Mouse (Mus musculus) intestine, postnatal 0 days (tissue): ENCODE measurements around the gene P2ry6. TPM values are rescaled to one million over a fixed set of nuclear protein-coding genes. Genes with fewer than 3 reads are reported as not detected.
A peak's percentile ranks its signal among the peaks of the same experiment; 100 is the strongest.

ENCODE experiments used
- ATAC-seq: fragments of 200-750 bp; cut with Nextera tagmentation; 2 replicates; pipeline ENCODE4 v1.8.0; 2017; ENCODE audit warnings: mild to moderate bottlenecking, moderate TSS enrichment, moderate library complexity
- H3K27ac ChIP-seq: fragments of 300-500 bp; sonication (generic); 2 replicates; pipeline ENCODE4 v1.5.1; 2014; ENCODE audit warnings: mild to moderate bottlenecking, low read depth, low read length, moderate library complexity
- H3K27me3 ChIP-seq: fragments of 300-500 bp; sonication (generic); replicated peaks from 2 replicates; pipeline ENCODE4 v1.6.1; 2014; ENCODE audit warnings: low read length, mixed read lengths; ENCODE audit not compliant: control insufficient read depth, insufficient read depth
- H3K36me3 ChIP-seq: fragments of 300-500 bp; sonication (generic); 2 replicates; pipeline ENCODE4 v1.6.1; 2014; ENCODE audit warnings: mild to moderate bottlenecking, moderate library complexity; ENCODE audit not compliant: control insufficient read depth, insufficient read depth
- H3K4me1 ChIP-seq: fragments of 300-500 bp; sonication (generic); replicated peaks from 2 replicates; pipeline ENCODE4 v1.6.1; 2014; ENCODE audit warnings: antibody characterized with exemption, low read length, mixed read lengths; ENCODE audit not compliant: control insufficient read depth, insufficient read depth
- H3K4me2 ChIP-seq: fragments of 300-500 bp; sonication (generic); replicated peaks from 2 replicates; pipeline ENCODE4 v1.6.1; 2014; ENCODE audit warnings: low read depth, mild to moderate bottlenecking, moderate library complexity
- H3K4me3 ChIP-seq: fragments of 300-500 bp; sonication (generic); 2 replicates; pipeline ENCODE4 v1.5.1; 2014; ENCODE audit warnings: low read depth, low read length
- H3K9ac ChIP-seq: fragments of 300-500 bp; sonication (generic); 2 replicates; pipeline ENCODE4 v1.6.1; 2014; ENCODE audit warnings: mild to moderate bottlenecking, low read depth, low read length
- H3K9me3 ChIP-seq: fragments of 300-500 bp; sonication (generic); 2 replicates; pipeline ENCODE4 v1.6.1; 2016; ENCODE audit warnings: mixed run types; ENCODE audit not compliant: control insufficient read depth
- CTCF ChIP-seq: sonication (generic); IDR thresholded peaks from 2 replicates; pipeline ENCODE4 v1.5.1; 2016; ENCODE audit warnings: low read depth, mild to moderate bottlenecking, control low read depth, antibody characterized with exemption, moderate library complexity
- WGBS: fragments of 180-500 bp; shearing (Covaris S2); extraction: QIAGEN DNeasy Blood & Tissue Kit; methylation state at CpG from one replicate; pipeline ENCODE4 v1.1.7; 2014; 5-methylcytosine and 5-hydroxymethylcytosine counted together
- polyA plus RNA-seq: library from polyadenylated mRNA; unstranded; fragments of >200 nt; fragmentation: Nextera tagmentation; extraction: Ambion mirVana; gene quantifications from 2 replicates; pipeline ENCODE4 v1.2.1, GENCODE M21; 2015

Gene P2ry6
- polyA plus RNA-seq, 1 experiment from 2014 or later, result 5.7 TPM

DNA sequence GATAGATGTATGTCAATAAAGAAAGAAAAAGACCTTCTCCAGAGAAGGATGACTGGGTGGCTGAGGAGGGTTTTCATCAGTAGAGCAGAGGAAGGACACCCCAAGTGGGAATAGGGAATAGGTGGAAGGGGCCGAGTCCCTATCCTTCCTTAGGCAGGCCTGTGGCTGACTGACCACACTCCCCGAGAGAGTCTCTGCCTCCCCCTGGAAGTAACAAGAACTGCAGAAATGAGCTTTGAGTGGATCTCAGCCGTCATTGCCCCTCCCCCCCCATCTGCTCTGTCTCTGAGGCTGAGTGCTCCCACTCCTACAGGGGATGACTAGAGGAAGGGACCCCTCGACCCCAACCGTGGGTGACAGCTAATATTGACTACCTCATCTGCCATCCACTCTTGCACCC is 33.3 kb downstream of the P2ry6 start:
- Histone ChIP-seq H3K27ac (no peak overlapping the region), H3K9ac (no peak overlapping the region), H3K9me3 (no peaks in the 10 kb centered on the region), H3K36me3 (peaks cover 3% of the 10 kb centered on the region; the same call in 1 of the 2 replicates), H3K27me3 (no peaks in the 10 kb centered on the region), H3K4me3 (no peak overlapping the region), H3K4me1 (no peaks in the 10 kb centered on the region), H3K4me2 (no peak overlapping the region)
- 59% methylated on average over 5 of the region's 5 CpGs for WGBS
- TF ChIP-seq CTCF, result peak; percentile 48
- ATAC-seq, result no peak

DNA sequence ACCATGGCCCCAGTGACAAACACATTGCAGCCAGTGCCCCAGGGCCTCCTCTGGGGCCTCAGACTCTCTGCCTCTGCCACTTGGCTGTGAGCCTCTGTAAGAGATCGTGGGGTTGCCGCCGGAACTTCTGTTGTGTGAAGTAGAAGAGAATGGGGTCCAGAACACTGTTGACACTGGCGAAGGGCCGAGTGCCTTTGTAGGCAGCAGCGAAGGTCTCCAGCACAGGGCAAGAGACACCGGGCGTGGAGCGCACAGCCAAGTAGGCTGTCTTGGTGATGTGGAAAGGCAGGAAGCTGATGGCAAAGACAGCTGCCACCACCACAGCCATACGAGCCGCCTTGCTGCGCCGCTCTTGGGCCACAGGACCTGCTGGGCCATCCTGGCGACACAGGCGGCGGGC is 36.3 kb downstream of the P2ry6 start:
- H3K4me1 ChIP-seq, result no peaks in the 10 kb centered on the region
- no peak for ATAC-seq
- WGBS, result 92% methylated on average over 16 of the region's 16 CpGs
- peaks cover 3% of the 10 kb centered on the region; the same call in 1 of the 2 replicates for H3K36me3 ChIP-seq
- H3K27me3 ChIP-seq, result no peaks in the 10 kb centered on the region
- no peak overlapping the region for H3K4me2 ChIP-seq
- H3K9ac ChIP-seq, result no peak overlapping the region
- H3K9me3 ChIP-seq, result no peaks in the 10 kb centered on the region
- H3K27ac ChIP-seq, result no peak overlapping the region
- TF ChIP-seq CTCF, result no peak
- no peak overlapping the region for H3K4me3 ChIP-seq

DNA sequence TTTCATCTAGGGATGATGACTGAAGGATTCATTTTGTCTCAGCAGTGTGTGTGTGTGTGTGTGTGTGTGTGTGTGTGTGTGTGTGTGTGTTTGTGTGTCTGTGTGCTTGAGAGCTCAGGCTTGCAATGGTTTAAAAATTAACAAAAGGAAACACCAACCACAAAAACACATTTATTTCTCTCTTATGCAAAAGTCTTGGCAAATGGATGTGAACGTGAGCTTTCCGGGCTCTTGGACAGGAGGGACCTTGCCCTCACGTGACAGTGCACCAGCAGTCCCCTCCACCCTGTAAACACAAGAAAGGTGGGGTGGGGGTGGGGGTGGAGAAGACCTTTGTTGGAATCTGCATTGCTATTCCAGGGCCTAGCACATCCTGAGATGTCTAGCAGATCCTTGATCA is 37.0 kb downstream of the P2ry6 start:
- no peak for ATAC-seq

DNA sequence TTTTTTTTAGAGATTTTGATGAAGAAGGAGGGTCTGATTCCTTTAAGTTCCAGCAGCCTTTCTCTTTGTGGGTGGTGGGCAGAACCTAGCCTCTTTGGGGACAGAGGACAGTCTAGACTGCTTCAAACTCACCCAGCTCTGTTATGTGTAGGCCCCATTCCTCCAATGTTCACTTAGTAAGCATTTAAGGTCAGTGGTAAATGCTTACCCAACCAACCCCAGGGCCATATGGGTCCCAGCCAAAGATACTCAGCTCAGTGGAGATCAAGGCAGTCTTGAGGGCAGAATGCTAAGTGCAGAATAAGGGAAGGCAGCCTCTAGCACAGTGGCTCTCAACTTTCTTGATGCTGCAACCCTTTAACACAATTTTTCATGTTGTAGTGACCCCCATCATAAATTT is 40.9 kb downstream of the P2ry6 start:
- no peak for TF ChIP-seq CTCF
- peaks cover 2% of the 10 kb centered on the region; the same call in 1 of the 2 replicates for H3K4me1 ChIP-seq

More for the DNA sequence above, 37.0 kb downstream of the P2ry6 start:
- TF ChIP-seq CTCF, result no peak
- H3K4me1 ChIP-seq, result no peaks in the 10 kb centered on the region
- H3K27ac ChIP-seq, result no peak overlapping the region
- H3K27me3 ChIP-seq, result no peaks in the 10 kb centered on the region
- 51% methylated on average over 3 of the region's 3 CpGs for WGBS
- no peak overlapping the region for H3K4me2 ChIP-seq
- H3K36me3 ChIP-seq, result peaks cover 3% of the 10 kb centered on the region; the same call in 1 of the 2 replicates
- no peaks in the 10 kb centered on the region for H3K9me3 ChIP-seq
- no peak overlapping the region for H3K9ac ChIP-seq
- H3K4me3 ChIP-seq, result no peak overlapping the region

DNA sequence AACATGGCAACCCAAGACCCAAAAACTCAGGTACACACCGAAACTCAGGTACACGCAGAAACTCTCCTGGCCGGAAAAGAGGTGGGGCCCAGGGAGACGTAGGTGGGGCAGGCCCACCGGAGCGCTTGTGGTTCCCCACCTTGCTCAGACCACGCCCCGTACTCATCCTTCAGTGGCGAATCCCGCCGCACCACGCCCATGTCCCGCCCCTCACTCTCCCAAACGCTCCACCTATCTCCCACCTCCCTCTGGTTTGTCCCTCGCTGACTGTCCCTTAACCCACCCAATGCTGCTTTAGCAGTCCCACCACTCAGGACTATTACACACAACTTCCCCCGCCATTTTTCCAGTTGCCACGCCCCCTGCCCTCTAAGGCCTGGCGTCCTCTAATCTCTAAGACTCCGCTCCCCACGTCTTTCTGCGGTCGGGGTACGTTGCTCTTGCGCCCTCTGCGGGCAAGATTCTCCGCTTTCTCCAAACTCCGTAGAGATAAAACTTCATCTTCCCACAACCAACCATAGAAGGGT is 41.9 kb downstream of the P2ry6 start:
- Histone ChIP-seq H3K4me1 (peaks cover 2% of the 10 kb centered on the region; the same call in 1 of the 2 replicates), H3K27me3 (peaks cover 21% of the 10 kb centered on the region), H3K4me2 (peak overlapping the region; percentile 90), H3K4me3 (peak overlapping the region; percentile 58), H3K27ac (peak overlapping the region; percentile 85; the same call in 1 of the 2 replicates), H3K9me3 (no peaks in the 10 kb centered on the region), H3K9ac (peak overlapping the region; percentile 75), H3K36me3 (no peaks in the 10 kb centered on the region; the same call in 1 of the 2 replicates)
- under 1% methylated on average over 27 of the region's 27 CpGs for WGBS
- peak; percentile 95 for TF ChIP-seq CTCF
- peak; percentile 70 for ATAC-seq

More for the DNA sequence above, 40.9 kb downstream of the P2ry6 start:
- ATAC-seq, result no peak
- no peak overlapping the region for H3K4me2 ChIP-seq
- H3K4me3 ChIP-seq, result no peak overlapping the region
- H3K36me3 ChIP-seq, result peaks cover 3% of the 10 kb centered on the region; the same call in 1 of the 2 replicates
- H3K9me3 ChIP-seq, result no peaks in the 10 kb centered on the region
- H3K27me3 ChIP-seq, result peaks cover 21% of the 10 kb centered on the region
- H3K9ac ChIP-seq, result no peak overlapping the region
- no peak overlapping the region for H3K27ac ChIP-seq

DNA sequence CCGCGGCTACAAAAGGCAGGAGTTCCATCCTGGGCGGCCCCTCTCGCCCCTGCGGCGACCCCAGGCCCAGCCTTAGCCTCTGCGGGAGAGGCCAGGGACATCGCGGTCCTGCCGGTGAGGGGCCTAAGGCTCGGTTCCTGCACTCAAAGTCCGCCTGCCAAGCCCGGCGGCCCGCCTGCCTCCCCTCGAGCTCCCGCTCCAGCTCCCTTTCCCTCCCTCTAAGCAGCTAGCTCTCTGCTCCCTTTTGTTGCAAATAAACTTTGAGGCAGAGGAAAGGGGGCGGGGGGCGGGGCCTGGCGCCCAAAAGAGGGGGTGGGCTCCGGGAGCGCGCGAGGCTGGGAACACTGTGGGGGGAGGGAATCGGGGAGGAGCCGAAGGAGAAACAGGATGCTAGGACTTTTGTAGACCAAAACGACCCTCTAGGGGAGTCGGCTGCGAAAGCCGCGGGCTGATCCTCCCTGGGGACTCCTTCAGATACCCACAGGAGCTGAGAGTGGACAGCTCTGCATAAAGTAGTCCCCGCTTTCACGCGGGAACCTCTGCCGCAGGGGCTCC is 42.4 kb downstream of the P2ry6 start, which contains the start of gene Arhgef17:
Arhgef17 (minus strand) TSS at position 182 of the 555 bp plus-strand sequence.
- TF ChIP-seq CTCF, result no peak
- H3K4me3 ChIP-seq, result peak within 1 kb of the TSS; percentile 58
- no peaks in the 10 kb centered on the region for H3K9me3 ChIP-seq
- peak; percentile 40 for ATAC-seq
- peak within 1 kb of the TSS; percentile 85 for H3K27ac ChIP-seq
- H3K4me1 ChIP-seq, result peaks cover 2% of the 10 kb centered on the region; the same call in 1 of the 2 replicates
- no peaks in the 10 kb centered on the region; the same call in 1 of the 2 replicates for H3K36me3 ChIP-seq
- peak within 1 kb of the TSS; percentile 90 for H3K4me2 ChIP-seq
- H3K9ac ChIP-seq, result peak within 1 kb of the TSS; percentile 75
- under 1% methylated on average over 34 of the region's 35 CpGs for whole genome bisulfite sequencing
- peaks cover 21% of the 10 kb centered on the region for H3K27me3 ChIP-seq
